Mouse (Mus musculus) frontal cortex, postnatal 36 days (tissue): ENCODE measurements at regions not wholly inside any gene's neighbourhood (a gene's known extent, or its start where the extent isn't known, plus 50 kb on each side); places are given as distances from the start of the nearest gene placed in this dataset.

Source experiments
- DNase-seq, 2 experiments: peaks; one replicate each; pipeline ENCODE4 v3.0.0; 2022; ENCODE audit warnings: low spot score in 2 of 2

- DNase-seq, result no peak
Observed at GRCm38 (mm10) chr12:50709000-50709788, 60.3 kb upstream of the Prkd1 start.

- DNase-seq, result no peak
Observed at GRCm38 (mm10) chr12:50698613-50699442, 49.9 kb upstream of the Prkd1 start.
